Mouse (Mus musculus): ENCODE results near the gene Cpb2.
A peak's percentile ranks its signal among the peaks of the same experiment; 100 is the strongest.

Gene Cpb2

DNA sequence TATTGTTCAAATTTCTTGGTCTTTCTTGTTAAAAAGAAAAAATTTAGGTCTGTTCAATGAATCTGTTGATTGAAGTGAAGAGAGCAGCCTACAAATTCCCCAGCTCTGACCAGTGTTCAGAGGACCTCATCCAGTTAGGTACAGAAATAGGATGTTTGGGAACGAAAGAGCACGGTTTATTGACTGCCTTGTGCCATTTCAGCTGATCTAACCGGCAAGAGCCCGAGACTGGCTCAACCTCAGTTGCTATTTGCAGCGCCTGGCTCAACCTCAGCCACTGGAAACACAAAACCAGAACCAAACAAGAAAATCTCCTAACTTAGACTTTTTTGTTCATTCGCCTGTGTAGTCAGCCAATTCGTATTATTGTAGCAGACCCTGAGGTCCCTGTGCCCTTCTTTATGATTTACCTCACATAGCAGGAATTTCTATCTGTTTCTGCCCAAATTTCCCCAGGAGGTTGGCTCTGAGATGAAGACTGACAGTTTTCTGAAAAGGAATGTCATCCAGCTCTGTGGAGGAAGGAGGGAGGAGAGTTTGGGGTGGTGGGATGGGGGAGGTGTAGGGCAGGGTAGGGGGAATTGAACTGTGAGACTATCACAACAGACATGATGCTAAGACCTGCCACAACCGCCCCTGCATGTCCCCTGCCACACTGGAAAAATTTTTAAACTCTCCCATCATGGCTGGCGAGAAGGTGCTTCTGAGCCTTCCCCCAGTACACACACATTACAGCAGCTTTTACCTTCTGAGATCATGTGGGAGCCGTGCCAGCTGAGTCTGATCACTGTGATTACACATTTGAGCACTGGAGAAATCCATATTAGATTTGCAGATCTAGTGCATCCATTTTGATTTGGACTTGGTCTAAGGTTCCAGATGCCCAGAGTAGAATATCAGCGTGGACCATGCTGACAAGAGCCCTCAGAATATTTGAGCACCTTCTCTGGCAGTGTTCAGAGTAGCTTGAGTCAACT, 4.2 kb downstream of the Cpb2 start:
- no peak for DNase-seq (ENCODE audit: low read depth)

DNA sequence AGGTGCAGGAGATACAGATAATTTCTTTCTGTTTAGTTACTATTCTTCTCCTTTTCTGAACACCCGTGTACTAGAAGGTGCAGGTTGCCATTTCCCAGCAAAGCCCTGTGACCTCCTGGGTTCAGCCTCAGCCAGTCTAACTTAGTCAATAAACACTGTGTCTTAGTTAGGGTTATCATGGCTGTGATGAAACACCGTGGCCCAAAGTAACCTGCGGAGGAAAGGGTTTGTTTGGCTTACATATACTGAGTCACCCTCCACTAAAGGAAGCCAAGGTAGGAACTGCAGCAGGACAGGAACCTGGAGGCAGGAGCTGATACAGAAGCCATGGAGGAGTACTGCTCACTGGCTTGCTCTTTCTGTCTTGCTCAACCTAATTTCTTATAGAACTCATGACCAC, 8.3 kb downstream of the Cpb2 start:
- no peak for DNase-seq (ENCODE audit: low read depth)

DNA sequence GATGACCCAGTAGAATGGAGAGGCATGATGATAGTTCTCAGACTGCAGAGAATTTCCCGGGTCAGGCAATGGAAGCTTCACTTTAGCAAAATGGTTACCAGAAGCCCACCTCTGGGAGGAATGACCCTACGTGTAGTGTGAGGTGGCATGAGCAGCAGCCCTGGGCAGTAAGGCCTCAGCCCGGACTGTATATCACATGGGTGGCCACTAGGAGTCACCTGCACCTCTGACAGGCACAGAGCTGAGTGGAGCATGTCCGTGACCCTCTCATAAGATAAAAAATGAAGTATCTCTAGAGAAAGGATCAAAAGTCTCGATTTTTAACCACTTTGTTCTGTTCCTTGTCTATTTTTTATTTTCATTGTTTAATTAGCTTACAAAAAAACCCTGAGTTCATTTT, 14.4 kb downstream of the Cpb2 start:
- peak; percentile 10 for DNase-seq (ENCODE audit: low read depth)

GRCm38 (mm10) chr14:75269531-75269930, 27.4 kb downstream of the Cpb2 start:
- DNase-seq (ENCODE audit: low read depth), result no peak

DNA sequence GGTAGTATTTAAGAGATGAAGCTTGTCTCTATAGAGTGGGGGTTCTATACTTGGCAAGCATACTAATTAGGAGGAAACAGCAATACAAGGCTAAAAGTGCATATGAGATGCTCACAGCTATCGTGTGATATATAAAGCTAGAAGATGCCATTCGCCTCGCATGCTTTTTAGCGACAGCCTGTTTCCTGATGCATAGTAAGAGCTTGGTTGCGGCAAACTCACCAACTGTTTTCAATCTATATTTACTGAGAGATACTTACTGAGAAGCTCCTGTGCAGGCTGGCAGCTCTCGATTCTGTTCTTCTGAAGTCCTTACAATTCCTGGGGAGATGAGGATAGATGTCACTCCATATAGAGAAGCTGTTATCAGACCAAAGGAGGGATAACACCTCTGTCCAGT, 37.6 kb downstream of the Cpb2 start:
- no peak for DNase-seq (ENCODE audit: low read depth)

GRCm38 (mm10) chr14:75280406-75280805, 38.3 kb downstream of the Cpb2 start:
- no peak for DNase-seq (ENCODE audit: low read depth)

DNA sequence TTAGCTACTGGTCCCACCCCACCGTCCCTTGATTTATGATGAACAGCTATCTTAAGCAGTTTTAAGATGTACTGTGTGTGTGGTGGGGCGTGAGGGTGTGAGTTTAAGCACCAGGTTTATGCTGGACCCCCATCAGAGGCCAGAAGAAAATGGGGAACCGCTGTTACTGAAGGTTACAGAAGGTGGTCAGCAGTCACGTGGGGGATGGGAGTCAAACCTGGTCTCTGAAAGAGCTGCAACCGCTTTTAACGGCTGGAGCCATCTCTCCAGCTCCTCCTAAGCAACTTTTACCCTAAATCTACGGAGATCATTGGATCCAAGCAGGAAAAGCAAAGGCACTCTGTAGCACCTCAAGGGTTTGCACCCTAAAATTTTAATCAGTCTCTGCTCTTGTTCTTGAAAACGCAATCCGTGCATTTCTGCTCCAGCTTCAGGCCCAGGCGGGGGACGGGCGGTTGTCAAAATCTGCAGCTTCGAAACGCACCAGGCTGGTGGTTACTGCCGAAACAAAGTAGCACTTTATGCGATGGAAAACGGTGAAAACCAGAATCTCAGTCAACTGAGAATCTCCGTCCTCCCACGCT, 41.6 kb downstream of the Cpb2 start:
- DNase-seq (ENCODE audit: low read depth), result no peak

DNA sequence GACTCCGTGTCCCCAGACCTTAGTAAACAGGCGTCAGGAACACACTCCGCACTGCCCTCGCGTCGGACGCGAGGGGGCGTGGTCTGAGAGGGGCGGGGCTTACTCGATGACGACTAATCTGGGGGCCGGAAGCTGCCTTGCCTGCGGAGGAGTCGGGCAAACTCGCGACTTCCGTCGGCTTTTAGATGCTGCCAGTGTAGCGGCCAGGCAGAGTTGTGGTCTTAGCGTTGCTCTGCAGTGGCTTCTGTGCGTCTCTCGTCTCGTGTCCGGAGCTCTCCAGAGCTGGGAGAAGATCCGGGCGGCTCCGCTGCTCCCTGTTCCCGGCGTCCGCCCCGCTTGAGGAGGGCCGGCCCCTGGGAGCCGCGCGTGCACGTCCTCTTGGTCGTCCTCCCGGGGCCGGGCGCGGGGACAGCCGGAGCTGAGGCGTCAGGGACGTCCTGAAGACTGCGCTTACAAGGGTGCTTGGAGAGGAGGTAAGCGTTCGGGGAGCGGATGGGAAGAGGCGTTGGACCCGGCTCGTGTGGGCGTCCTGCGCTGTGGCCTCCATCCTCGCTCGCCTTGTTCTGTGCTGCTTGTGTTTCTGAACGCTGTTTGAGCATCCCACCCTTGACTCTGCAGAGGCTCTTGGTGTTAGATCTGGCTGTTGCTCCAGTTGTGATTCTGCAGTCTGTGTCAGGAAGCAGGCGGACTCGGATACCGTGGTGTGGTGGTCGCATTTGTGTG, 42.3 kb downstream of the Cpb2 start, which contains the start of gene Zc3h13:
Gene Zc3h13 (plus strand): TSS at position 181 of the 723 bp plus-strand sequence.
- DNase-seq (ENCODE audit: low read depth), result peak; percentile 98

- no peak for DNase-seq (ENCODE audit: low read depth)
These were observed 59.0 kb downstream of the Cpb2 start for GRCm38 (mm10) chr14:75301081-75301480.

GRCm38 (mm10) chr14:75303807-75304206, 61.7 kb downstream of the Cpb2 start:
- DNase-seq (ENCODE audit: low read depth), result no peak

DNA sequence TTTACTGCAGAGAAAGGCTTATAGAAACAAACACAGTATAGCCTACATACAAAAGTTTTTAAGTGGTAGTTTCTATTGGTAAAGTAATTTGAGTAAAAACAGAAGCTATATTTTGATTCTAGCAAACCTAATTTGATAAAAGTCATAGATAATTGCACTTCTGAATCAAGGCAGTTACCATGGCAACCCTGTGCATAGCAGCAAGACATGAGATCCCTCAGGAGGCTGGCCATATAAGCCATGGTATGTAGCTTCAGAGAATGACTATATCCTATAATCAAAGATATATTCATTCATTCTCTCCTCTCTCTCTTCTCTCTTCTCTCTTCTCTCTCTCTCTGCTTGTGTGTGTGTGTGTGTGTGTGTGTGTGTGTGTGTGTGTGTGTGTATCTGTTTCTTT, 65.8 kb downstream of the Cpb2 start:
- no peak for DNase-seq (ENCODE audit: low read depth)

DNA sequence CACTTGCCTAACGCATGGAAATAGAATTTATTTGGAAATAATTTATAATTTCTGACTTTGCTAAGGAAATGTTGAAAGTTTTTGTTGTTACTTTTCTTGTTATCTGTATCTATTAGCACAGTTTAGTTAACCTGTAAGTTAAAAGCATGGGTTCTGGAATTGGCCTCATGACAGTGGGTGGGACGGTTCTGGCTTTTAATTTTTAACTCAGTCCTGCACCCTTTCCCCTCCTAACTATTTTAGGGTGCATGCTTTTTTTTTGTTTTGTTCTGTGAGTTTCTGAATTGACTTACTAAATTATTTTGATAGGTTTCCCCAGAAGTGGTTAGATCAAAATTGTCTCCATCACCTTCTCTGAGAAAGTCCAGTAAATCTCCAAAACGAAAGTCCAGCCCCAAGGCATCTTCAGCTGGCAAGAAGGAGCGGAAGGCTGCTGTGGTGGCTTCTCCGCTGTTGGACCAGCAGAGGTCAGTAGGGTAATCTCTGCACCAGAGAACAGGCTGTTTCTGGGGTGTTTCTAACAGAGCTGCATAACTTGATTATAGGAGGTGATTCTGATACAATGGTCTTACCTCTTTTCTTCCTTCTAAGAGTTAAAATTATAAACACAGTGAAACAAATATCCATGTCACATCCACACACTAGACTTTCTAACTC, 67.4 kb downstream of the Cpb2 start:
- DNase-seq (ENCODE audit: low read depth), result no peak

GRCm38 (mm10) chr14:75314484-75314883, 72.4 kb downstream of the Cpb2 start:
- no peak for DNase-seq (ENCODE audit: low read depth)

GRCm38 (mm10) chr14:75318736-75319135, 76.6 kb downstream of the Cpb2 start:
- DNase-seq (ENCODE audit: low read depth), result peak; percentile 56

- DNase-seq (ENCODE audit: low read depth), result no peak
These were observed 78.2 kb downstream of the Cpb2 start for GRCm38 (mm10) chr14:75320269-75320668.

DNA sequence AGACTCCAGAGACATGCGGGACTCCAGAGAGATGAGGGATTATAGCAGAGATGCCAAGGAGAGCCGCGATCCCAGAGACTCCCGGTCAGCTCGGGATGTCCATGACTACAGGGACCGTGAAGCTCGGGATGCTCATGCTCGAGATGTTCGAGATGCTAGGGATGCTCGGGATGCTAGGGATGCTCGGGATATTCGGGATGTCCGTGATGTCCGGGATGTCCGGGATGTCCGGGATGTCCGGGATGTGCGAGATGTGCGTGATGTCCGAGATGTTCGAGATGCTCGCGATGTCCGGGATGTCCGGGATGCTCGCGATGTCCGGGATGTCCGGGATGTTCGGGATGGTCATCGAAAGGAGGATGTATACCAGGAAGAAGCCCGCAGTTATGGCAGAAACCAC, 81.3 kb downstream of the Cpb2 start:
- no peak for DNase-seq (ENCODE audit: low read depth)

DNA sequence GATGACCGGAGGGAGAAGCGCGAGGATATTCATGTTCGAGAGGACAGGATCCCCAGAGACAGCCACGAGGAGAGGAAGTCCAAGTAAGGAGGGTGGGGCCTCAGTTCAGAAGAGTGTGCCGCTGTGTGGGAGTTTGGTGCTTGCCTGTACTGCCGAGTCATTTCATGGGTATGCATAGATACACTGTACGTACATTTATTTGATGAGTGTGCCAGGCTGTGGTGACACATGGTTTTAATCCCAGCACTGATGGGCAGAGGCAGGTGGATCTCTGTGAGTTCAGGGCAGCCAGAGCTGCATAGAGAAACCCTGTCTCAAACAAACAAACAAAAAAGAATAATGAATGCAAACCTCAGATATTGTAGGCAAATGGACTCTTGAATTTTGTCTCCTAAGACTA, 86.0 kb downstream of the Cpb2 start:
- no peak for DNase-seq (ENCODE audit: low read depth)

- peak; percentile 43 for DNase-seq (ENCODE audit: low read depth)
These were observed 88.5 kb downstream of the Cpb2 start for GRCm38 (mm10) chr14:75330621-75331020.

Measured in naive thymus-derived CD4-positive, alpha-beta T cell, adult 2 months (primary cell).